Mouse (Mus musculus): ENCODE measurements at regions not wholly inside any gene's neighbourhood (a gene's known extent, or its start where the extent isn't known, plus 50 kb on each side); places are given as distances from the start of the nearest gene placed in this dataset.

DNA sequence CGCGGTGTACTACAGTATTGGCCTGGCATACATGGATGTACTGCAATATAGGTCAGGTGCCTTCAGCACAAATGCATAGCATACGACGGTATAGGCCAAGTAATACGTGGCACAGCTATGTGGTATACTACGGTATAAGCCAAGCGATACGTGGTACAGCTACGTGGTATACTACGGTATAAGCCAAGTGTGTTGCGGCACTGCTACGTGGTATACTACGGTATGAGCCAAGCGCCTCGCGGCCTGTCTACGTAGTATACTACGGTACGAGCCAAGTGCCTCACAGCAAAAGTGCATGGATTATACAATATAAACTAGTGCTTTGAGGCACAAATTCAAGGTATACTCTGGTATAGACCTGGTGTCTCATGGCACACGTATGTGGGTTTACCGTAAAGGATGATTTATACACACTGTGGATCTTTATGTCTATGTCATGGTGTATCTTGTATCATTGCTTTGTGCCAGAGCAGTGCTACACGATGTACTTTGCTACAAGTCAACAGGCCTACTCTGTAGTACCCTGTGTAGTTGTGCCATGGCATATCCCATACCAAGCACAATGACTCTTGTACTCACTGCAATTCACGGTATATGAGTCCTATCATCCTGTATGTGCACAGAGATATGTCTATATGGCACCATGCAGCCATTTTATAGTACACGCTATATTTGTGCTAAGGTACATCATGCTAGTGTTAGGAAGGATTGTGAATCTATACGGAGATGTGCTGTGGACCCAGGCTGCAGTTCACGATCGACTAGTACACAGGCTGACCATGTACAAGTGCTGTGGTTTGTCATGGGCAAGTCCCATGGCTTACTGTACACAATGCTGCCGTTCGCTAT, 72.5 kb downstream of the Rtl1 start:
- no peak overlapping the region for H3K4me3 ChIP-seq (replicated peaks; ENCODE audit: extremely low read depth, low read depth, low read length)
- TF ChIP-seq POLR2A (IDR thresholded peaks at IDR 0.05; ENCODE audit: borderline replicate concordance, extremely low read depth, low read depth, low read length) = no peak
- no peak for TF ChIP-seq CTCF (IDR thresholded peaks at IDR 0.05; ENCODE audit: insufficient read depth, low read length)
- no peak for DNase-seq
- WGBS = 81% methylated on average over 29 of the region's 29 CpGs
- H3K4me1 ChIP-seq (ENCODE audit: control insufficient read depth, insufficient read depth, low read length) = no peaks in the 10 kb centered on the region

DNA sequence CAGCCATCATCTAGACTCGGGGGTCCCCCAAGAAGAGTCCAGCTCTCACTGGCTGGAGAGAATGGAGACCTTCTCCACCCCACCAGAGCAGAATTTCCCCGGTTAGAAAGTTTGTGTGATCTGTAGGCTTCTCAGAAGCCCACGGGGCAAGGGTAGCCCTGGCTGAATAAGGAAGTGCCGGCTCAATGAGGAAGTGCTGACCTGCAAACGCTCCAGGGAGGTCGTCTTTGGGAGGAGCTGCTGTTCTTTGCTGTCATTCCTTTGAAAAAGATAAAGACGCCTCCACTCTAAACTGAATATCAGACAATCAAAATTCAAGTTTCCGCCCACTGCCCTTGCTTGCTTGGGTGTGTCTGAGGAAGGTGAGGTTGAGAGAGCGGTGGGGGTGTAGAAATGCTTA, 73.0 kb downstream of the Dlk1 start:
- WGBS = 51% methylated on average over 9 of the region's 9 CpGs
- no peak for DNase-seq
- TF ChIP-seq CTCF (IDR thresholded peaks at IDR 0.05; ENCODE audit: insufficient read depth, low read length) (no peak), POLR2A (IDR thresholded peaks at IDR 0.05; ENCODE audit: borderline replicate concordance, extremely low read depth, low read depth, low read length) (no peak)
- no peaks in the 10 kb centered on the region for H3K4me1 ChIP-seq (ENCODE audit: control insufficient read depth, insufficient read depth, low read length)
- H3K4me3 ChIP-seq (replicated peaks; ENCODE audit: extremely low read depth, low read depth, low read length) = no peak overlapping the region

DNA sequence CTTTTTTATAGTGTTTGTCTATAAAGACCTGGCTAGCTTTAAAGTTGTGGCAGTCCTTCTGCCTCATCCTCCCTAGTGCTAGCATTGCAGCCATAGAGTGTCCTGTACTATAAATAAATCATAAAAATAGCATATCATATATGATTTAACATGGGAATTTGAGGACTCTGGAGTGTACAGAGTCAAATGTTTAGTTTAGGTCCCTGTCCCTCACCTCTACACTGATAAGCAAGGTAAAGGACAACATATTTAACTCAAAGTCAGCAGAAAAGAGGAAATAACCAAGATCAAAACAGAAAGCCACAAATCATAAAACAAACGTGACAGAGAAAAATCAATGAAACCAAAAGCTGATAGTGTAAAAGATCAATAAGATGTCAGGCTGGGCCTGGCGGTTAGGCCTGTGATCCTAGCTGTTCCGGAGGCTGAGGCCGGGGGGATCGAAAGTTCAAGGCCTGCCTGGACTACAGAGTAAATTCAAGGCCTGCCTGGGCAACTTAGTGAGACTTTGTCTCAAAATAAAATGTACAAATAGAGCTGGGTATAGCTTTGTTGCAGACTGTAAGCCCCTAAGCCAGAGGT, 68.7 kb downstream of the Dlk1 start:
- WGBS = 81% methylated on average over 5 of the region's 5 CpGs
- no peaks in the 10 kb centered on the region for H3K4me1 ChIP-seq (ENCODE audit: control insufficient read depth, insufficient read depth, low read length)
- no peak for TF ChIP-seq POLR2A (IDR thresholded peaks at IDR 0.05; ENCODE audit: borderline replicate concordance, extremely low read depth, low read depth, low read length)
- TF ChIP-seq CTCF (IDR thresholded peaks at IDR 0.05; ENCODE audit: insufficient read depth, low read length) = no peak
- no peak overlapping the region for H3K4me3 ChIP-seq (replicated peaks; ENCODE audit: extremely low read depth, low read depth, low read length)
- DNase-seq = no peak

DNA sequence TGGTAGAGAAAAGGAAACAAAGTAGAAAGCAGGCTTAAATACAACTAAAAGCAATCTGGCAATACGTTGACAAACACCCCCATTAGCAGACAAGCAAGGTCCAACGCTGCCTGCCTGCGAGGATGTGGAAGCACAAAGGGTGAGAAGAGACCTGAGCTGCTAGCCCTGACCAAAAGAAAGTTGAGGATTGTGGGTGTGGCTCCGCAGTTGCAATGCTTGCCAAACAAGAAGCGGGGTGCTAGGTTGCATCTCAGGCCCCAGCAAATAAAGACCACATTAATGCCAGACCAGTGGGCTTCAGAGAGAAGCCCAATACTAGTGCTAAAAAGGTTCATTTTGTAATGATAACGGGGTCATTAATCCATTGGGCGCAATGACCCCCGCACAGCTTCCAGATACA, 67.8 kb downstream of the Dlk1 start:
- 68% methylated on average over 8 of the region's 8 CpGs for WGBS
- no peak for DNase-seq
- no peak for TF ChIP-seq POLR2A (IDR thresholded peaks at IDR 0.05; ENCODE audit: borderline replicate concordance, extremely low read depth, low read depth, low read length)
- no peak for TF ChIP-seq CTCF (IDR thresholded peaks at IDR 0.05; ENCODE audit: insufficient read depth, low read length)
- no peaks in the 10 kb centered on the region for H3K4me1 ChIP-seq (ENCODE audit: control insufficient read depth, insufficient read depth, low read length)
- H3K4me3 ChIP-seq (replicated peaks; ENCODE audit: extremely low read depth, low read depth, low read length) = no peak overlapping the region

DNA sequence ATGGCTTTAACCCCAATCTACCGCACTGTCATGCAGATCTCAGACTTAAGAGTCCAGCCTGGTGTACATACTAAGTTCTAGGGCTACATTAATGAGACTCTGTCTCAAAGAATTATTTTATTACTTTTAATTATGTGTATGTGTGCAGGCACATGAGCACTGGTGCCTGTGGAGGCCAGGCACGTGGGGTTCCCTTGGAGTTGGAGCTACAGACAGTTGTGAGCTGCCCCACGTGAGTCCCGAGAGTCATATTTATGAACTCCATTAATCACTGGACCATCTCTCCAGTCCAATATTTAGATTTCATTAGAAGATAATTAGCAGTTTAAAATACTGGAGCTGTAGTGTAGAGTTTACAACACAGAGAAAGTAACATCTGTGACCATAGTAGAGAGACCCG, 67.2 kb downstream of the Dlk1 start:
- TF ChIP-seq CTCF (IDR thresholded peaks at IDR 0.05; ENCODE audit: insufficient read depth, low read length) (no peak), POLR2A (IDR thresholded peaks at IDR 0.05; ENCODE audit: borderline replicate concordance, extremely low read depth, low read depth, low read length) (no peak)
- no peaks in the 10 kb centered on the region for H3K4me1 ChIP-seq (ENCODE audit: control insufficient read depth, insufficient read depth, low read length)
- DNase-seq = no peak
- no peak overlapping the region for H3K4me3 ChIP-seq (replicated peaks; ENCODE audit: extremely low read depth, low read depth, low read length)
- 78% methylated on average over 5 of the region's 5 CpGs for WGBS

DNA sequence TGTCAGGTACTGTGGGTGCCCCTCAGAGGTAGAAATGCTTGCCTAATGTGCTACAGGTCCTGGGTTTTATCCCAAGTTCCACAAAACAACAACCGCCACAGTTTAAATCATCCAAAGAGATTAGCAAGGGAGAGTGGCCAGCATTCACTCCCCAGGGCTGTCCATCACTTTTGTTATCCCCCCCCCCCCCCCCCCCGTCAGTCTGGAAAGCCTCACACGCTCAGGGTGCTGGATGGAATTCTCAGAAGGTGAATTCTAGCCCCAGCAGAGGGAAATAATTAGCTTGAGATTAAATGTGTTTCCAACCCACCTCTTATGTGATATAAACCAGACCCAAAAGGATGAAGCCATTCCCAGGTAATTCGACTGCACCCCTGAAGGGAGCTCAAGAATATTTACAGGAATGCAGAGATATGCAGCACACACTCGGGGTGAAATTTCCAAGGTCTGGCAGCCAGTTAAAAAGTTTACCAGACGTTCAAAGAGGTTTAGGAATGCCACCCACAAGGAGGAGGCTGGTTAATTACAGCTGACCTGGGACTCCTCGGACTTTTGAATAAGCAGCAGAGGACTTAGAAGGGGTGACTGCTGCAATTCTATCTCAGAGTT, 65.9 kb downstream of the Dlk1 start:
- WGBS = 47% methylated on average over 7 of the region's 7 CpGs

DNA sequence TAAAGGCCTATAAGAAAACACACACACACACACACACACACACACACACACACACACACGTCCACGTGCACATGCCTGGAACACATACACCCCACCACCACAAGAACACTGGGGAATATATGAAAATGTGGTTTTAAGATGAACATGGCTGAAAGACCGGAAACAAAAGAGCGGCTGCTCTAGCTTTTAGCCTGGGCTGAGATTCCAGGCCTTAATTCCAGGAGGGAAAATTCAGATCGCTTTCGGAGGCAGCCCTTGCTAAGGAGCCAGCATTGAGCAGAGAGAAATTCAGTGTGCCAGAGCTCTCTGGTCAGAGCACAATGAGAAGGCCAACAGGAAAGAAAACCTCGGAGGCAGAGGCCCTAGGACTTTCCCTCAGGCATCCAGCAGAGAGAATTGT, 65.1 kb downstream of the Dlk1 start:
- TF ChIP-seq CTCF (IDR thresholded peaks at IDR 0.05; ENCODE audit: insufficient read depth, low read length) = no peak
- no peak for TF ChIP-seq POLR2A (IDR thresholded peaks at IDR 0.05; ENCODE audit: borderline replicate concordance, extremely low read depth, low read depth, low read length)
- no peak for DNase-seq
- WGBS = 79% methylated on average over 7 of the region's 7 CpGs
- no peaks in the 10 kb centered on the region for H3K4me1 ChIP-seq (ENCODE audit: control insufficient read depth, insufficient read depth, low read length)
- no peak overlapping the region for H3K4me3 ChIP-seq (replicated peaks; ENCODE audit: extremely low read depth, low read depth, low read length)

More for the DNA sequence above, 65.9 kb downstream of the Dlk1 start:
- Histone ChIP-seq H3K4me3 (replicated peaks; ENCODE audit: extremely low read depth, low read depth, low read length) (no peak overlapping the region), H3K4me1 (ENCODE audit: control insufficient read depth, insufficient read depth, low read length) (no peaks in the 10 kb centered on the region)
- no peak for TF ChIP-seq POLR2A (IDR thresholded peaks at IDR 0.05; ENCODE audit: borderline replicate concordance, extremely low read depth, low read depth, low read length)
- no peak for DNase-seq

DNA sequence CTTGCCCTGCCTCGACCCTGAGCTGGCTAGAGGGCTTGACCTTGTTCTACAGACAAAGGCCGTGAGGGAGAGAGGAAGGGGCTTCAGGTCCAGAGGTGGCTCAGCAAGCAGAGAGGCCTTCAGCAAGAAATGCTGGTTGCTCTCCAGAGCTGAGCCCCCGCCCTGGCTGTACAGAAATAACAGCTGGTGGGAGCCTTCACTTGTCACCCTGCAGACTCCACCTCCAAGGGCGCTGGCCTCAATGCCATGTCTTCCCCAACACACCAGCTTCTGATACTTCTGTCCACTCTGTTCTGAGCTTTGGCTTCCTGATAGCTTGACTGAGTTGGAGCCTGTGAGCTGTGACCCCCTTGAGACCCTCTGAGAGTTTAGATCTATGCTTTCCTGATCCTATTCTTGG, 64.3 kb downstream of the Dlk1 start:
- Histone ChIP-seq H3K4me3 (replicated peaks; ENCODE audit: extremely low read depth, low read depth, low read length) (no peak overlapping the region), H3K4me1 (ENCODE audit: control insufficient read depth, insufficient read depth, low read length) (no peaks in the 10 kb centered on the region)
- WGBS = 60% methylated on average over 4 of the region's 4 CpGs
- no peak for DNase-seq
- TF ChIP-seq POLR2A (IDR thresholded peaks at IDR 0.05; ENCODE audit: borderline replicate concordance, extremely low read depth, low read depth, low read length) (no peak), CTCF (IDR thresholded peaks at IDR 0.05; ENCODE audit: insufficient read depth, low read length) (no peak)

DNA sequence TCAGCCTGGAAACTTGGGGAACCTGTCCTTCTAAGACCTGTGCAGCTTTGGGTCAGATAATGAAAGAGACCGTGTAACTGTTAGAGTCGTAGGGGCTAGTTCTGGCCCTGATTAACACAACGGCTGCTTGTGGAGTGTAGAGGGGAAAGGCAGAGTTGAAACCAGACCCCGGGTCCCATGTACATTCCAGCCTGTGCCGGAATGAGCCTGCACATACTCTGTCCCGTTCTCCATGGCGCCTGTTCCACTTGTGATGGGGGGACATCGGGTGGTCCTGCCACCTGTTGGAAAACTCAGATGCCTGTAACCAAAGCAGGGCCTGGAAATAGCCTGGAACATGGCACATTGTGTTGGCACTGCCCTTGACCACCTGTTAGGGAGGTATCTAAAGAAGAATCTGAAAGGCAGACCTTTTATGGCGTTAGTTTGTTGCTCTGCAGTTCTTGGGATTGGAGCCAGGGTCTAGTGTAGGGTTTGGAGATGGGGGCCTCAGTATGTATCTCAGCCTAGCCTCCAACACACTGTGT, 61.7 kb downstream of the Dlk1 start:
- no peak for DNase-seq
- TF ChIP-seq POLR2A (IDR thresholded peaks at IDR 0.05; ENCODE audit: borderline replicate concordance, extremely low read depth, low read depth, low read length) (no peak), CTCF (IDR thresholded peaks at IDR 0.05; ENCODE audit: insufficient read depth, low read length) (no peak)
- WGBS = 88% methylated on average over 9 of the region's 9 CpGs

More for the DNA sequence above, 61.7 kb downstream of the Dlk1 start:
- Histone ChIP-seq H3K4me3 (replicated peaks; ENCODE audit: extremely low read depth, low read depth, low read length) (no peak overlapping the region), H3K4me1 (ENCODE audit: control insufficient read depth, insufficient read depth, low read length) (no peaks in the 10 kb centered on the region)

All from lung, adult 2 months (tissue).